27 mouse cellular contexts compared by ENCODE assay signal in the genomic region with DNA sequence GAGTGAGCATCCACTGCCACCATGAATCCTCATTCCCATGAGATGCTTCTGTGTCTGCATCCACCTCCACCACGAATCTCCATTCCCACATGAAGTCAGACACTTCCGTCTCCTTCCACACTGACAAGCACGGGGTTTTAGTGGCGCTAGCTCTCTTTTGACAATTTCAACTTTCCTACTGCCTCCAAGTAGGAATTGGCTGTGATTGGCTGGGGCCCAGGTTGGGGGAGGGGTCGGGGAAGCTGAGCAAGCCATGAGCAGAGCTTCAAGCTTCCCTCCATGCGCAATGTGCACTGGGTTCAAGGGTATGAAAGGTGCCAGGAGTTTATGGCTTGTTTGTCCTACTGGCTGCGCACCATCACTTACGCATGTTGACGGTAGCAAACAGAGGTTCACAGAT.
DNase-seq lines count a peak whose midpoint lies in the region; ATAC-seq lines count a peak whose summit lies in the region.
"Had no signal": no experiment of that assay in that cellular context is flagged by ENCODE, and none has a peak within 500 bp of the region (broad histone marks: within the 10 kb centered on the region; RNA-seq: fewer than 3 reads in every experiment).

No protein-coding gene starts in this region.

- H3K4me1 ChIP-seq in kidney, embryonic 14.5 days (ENCODE audit: control insufficient read depth, insufficient read depth, low read length) = 0 out of 2 replicates have a peak, but pooled peaks cover 5% of the 10 kb centered on the region

- no peak for DNase-seq in kidney, postnatal 14 days
- DNase-seq in kidney, postnatal 4 days = peak; percentile 55 to 67
- DNase-seq in kidney, adult 11 months = no peak
- DNase-seq in right cerebral cortex, postnatal 14 days = peak; percentile 38
- DNase-seq in right cerebral cortex, postnatal 25 days = no peak
- DNase-seq in yolk sac, embryonic 10.5 days (ENCODE audit: low spot score) = peak; percentile 29
- DNase-seq: adrenal gland, adult 8-10 months; cerebellum, adult 2 months; cerebellum, postnatal 36 days; gastrocnemius, adult 2 months; gastrocnemius, postnatal 36 days; heart, adult 18-20 months; layer of hippocampus, postnatal 36 days; liver; lung, adult 2 months; midbrain, embryonic 14.5 days; thymus, adult 18-20 months; thymus, postnatal 25 days had no signal

- no peak for ATAC-seq in kidney, embryonic 14.5 days (ENCODE audit: low FRiP score, low TSS enrichment)
- ATAC-seq: CD4-positive, CD25-positive, alpha-beta regulatory T cell, adult 4 months; forebrain, embryonic 16.5 days; inflammation-experienced regulatory T-cells, adult 6 months had no signal

- no peak overlapping the region for H3K4me2 ChIP-seq in kidney, embryonic 14.5 days (replicated peaks; ENCODE audit: low read depth, low read length)
- H3K4me2 ChIP-seq: heart, embryonic 11.5 days; hindbrain, embryonic 15.5 days had no signal

- H3K27me3 ChIP-seq in kidney, embryonic 14.5 days (ENCODE audit: control insufficient read depth, insufficient read depth, low read length) = no peaks in the 10 kb centered on the region
- H3K27me3 ChIP-seq: hindbrain, embryonic 15.5 days had no signal

- WGBS in kidney, embryonic 14.5 days = 86% methylated on average over 9 of the region's 9 CpGs

- H3K36me3 ChIP-seq in kidney, embryonic 14.5 days (ENCODE audit: control insufficient read depth, insufficient read depth, low read length) = no peaks in the 10 kb centered on the region
- H3K36me3 ChIP-seq: hindbrain, embryonic 15.5 days had no signal

- no peak overlapping the region for H3K4me3 ChIP-seq in kidney, embryonic 14.5 days (ENCODE audit: low read length)
- H3K4me3 ChIP-seq: erythroblast, embryonic 14.5 days; gastrocnemius, adult 2 months; hindbrain, embryonic 15.5 days had no signal

- peak overlapping the region; percentile 49; the same call in 1 of the 2 replicates for H3K27ac ChIP-seq in kidney, embryonic 14.5 days (ENCODE audit: low read depth, low read length)
- H3K27ac ChIP-seq: gastrocnemius, adult 2 months; hindbrain, embryonic 15.5 days; liver, embryonic 14.5 days; stomach, postnatal 0 days had no signal

- H3K9me3 ChIP-seq in kidney, embryonic 14.5 days (ENCODE audit: control insufficient read depth, low read length) = no peaks in the 10 kb centered on the region
- H3K9me3 ChIP-seq: hindbrain, embryonic 15.5 days had no signal

- no peak overlapping the region for H3K9ac ChIP-seq in kidney, embryonic 14.5 days (ENCODE audit: low read depth, low read length)
- H3K9ac ChIP-seq: hindbrain, embryonic 15.5 days; liver, embryonic 14.5 days had no signal

Comparison
In these comparisons a context has a peak if more than half of its experiments do, and no peak if none do; other contexts are left out.
1. DNase-seq: peak in kidney, postnatal 4 days (2 of 2), right cerebral cortex, postnatal 14 days (single experiment) and yolk sac, embryonic 10.5 days (single experiment); none in kidney, postnatal 14 days (single experiment), kidney, adult 11 months (single experiment) and right cerebral cortex, postnatal 25 days (single experiment).